17 mouse cellular contexts compared by ENCODE assay signal in the genomic region with DNA sequence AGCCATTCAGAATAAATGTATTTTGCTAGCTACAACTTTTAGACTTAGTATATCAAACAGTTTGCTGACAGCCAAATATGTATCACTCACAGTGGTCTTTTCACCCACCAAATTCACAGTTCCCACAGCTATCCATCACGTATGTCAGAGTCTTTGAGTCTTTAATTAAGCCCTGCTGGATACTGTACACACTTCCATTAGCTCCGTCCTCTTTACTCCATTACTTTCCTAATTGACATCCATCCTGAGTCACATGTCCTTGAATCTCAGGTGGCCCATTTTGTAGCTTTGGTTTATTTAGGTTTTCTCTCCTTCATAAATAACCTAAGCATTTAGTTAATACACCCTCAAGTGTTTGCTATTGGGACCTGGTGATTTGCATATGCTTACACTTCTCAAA.
"Had no signal": no experiment of that assay in that cellular context is flagged by ENCODE, and none has a peak within 500 bp of the region (broad histone marks: within the 10 kb centered on the region; RNA-seq: fewer than 3 reads in every experiment).

No protein-coding gene starts in this region.

- H3K36me3 ChIP-seq: liver, embryonic 15.5 days; lung, embryonic 15.5 days; stomach, embryonic 15.5 days had no signal

- DNase-seq: liver, postnatal 0 days; lung, adult 2 months; lung, postnatal 14 days; lung, postnatal 36 days; midbrain, embryonic 14.5 days; right cerebral cortex, postnatal 14 days; thymus, adult 2 months; thymus, postnatal 25 days; thymus, postnatal 4 days had no signal

- ATAC-seq: liver, postnatal 0 days; lung, postnatal 0 days; midbrain, embryonic 16.5 days had no signal

- H3K4me1 ChIP-seq: liver, embryonic 15.5 days; lung, embryonic 15.5 days had no signal

- H3K27me3 ChIP-seq: liver, embryonic 15.5 days; lung, embryonic 15.5 days; megakaryocyte, embryonic 14.5 days; stomach, embryonic 15.5 days had no signal

- H3K4me3 ChIP-seq: liver, embryonic 15.5 days; lung, embryonic 15.5 days; megakaryocyte, embryonic 14.5 days; stomach, embryonic 15.5 days had no signal

- H3K9me3 ChIP-seq: liver, embryonic 15.5 days; lung, embryonic 15.5 days; megakaryocyte, embryonic 14.5 days; stomach, embryonic 15.5 days had no signal

- H3K4me2 ChIP-seq: liver, embryonic 15.5 days; lung, embryonic 15.5 days; stomach, embryonic 15.5 days had no signal

- H3K27ac ChIP-seq: liver, embryonic 15.5 days; lung, embryonic 15.5 days; macrophage; stomach, embryonic 15.5 days; stomach, postnatal 0 days had no signal

- H3K9ac ChIP-seq: liver, embryonic 15.5 days; liver, postnatal 0 days; lung, embryonic 15.5 days; stomach, embryonic 15.5 days had no signal
